Mouse (Mus musculus): ENCODE measurements at regions not wholly inside any gene's neighbourhood (a gene's known extent, or its start where the extent isn't known, plus 50 kb on each side); places are given as distances from the start of the nearest gene placed in this dataset.

- no peak for DNase-seq
These were observed 240.1 kb upstream of the Eif4g2 start for GRCm38 (mm10) chr7:111322901-111323300.

DNA sequence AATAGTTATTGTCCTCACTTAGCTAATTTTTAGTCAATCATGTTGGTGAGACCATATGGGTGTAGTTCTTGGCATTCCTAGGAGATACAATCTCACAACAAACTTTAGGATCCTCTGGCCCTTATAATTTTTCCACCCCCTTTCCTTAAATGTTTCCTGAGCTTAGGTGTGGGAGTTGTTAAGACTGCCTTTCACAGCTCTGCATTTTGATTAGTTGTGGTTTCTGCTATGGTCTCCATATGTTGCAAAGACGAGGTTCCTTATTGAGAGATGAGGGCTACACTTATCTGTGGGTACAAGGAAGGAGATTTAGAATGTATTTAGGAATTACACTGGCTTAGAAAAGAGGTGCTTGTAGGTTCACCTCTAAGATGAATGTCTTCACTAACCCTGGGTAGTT, 237.1 kb upstream of the Eif4g2 start:
- no peak for DNase-seq

DNA sequence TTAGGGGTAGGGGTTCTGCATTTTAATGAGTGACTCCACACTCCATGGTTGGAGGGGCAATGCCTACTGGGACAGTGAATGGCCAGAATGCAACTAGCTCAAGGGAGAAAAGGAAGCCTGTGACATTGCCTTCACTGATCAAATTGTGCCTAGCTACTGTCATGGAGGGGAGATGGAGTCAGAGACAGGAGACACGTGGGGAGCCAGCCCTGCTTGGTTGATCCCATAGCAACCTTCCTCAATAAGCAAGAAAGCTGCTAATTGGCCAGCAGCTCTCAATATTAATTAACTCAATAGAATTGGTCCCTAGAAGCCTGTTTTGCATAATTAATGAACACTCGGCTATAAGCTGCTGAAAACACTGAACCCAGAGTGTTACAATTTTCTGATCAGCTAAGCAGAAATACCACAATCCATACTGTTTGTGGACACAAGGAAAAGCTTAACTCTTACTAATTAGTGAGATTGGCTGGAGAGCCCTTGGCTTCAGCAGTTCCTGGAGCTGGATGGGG, 233.7 kb upstream of the Eif4g2 start:
- no peak for DNase-seq

DNA sequence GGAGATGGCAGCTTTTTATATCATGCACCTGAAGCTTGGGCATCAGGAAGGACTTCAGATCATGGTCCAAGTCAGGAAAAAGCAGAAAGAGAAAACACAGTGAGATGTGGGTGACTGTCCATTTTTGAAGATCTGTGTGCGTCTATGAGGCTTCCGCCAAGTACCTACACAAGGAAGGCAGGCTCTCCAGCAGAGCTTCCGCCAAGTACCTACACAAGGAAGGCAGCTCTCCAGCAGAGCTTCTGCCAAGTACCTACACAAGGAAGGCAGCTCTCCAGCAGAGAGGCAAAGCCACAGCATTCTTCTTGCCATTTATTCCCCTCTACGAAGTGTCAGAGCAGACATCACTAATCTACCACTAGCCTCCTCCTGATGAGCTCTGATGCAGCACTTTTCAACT, 231.1 kb upstream of the Eif4g2 start:
- DNase-seq: no peak

DNA sequence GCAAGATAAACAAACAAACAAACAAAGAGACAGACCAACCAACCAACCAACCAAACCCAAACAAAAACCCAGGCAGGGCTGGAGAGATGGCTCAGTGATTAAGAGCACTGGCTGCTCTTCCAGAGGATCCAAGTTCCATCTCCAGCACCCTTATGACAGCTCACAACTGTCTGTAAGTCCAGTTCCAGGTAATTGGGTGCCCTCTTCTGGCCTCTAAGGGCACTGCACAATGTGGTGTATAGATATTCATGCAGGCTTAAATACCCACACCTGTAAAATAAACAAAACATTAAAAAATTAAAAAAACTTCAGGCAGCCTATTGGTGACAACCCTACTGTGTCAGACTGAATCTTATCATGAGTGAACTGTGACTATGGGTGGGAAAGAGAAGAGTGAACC, 222.4 kb upstream of the Eif4g2 start:
- peak; percentile 19 to 30 for DNase-seq

DNA sequence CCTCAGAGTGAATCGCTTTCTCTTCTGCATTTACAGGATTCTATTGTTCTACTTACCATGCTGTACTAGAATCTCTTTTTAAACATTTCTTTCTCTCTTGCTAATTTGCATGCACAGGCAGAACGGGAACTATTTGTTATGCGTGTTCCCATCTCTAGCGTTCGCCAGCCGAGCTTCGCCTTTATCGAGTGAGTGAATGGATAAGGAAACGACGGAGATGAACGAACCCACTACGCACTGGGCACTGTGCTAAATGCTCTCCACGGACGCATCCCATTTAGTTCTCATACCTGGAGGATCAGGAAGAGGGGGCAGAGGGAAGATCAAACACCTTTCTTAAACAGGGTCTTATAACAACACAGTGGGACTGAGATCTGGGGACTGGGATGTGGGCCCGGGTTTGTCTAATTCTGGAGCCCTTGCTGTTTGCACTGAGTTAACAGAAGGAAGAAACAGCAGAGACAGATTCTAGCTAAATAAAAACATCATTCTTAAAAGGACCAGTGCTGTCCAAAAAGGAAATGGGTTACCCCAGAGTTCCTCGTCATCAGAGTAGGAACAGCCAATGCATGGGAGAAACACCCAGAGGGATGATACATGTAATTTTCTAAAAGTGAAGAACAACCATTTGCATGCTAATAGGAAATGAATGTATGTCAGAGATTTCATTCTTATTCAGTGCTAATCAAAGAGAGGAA, 219.1 kb upstream of the Eif4g2 start:
- DNase-seq: peak in 1 of 2 experiments; percentile 2

GRCm38 (mm10) chr7:111297174-111297902, 214.5 kb upstream of the Eif4g2 start:
- no peak for DNase-seq

- DNase-seq: no peak
These were observed 200.7 kb upstream of the Eif4g2 start for GRCm38 (mm10) chr7:111283411-111283955.

DNA sequence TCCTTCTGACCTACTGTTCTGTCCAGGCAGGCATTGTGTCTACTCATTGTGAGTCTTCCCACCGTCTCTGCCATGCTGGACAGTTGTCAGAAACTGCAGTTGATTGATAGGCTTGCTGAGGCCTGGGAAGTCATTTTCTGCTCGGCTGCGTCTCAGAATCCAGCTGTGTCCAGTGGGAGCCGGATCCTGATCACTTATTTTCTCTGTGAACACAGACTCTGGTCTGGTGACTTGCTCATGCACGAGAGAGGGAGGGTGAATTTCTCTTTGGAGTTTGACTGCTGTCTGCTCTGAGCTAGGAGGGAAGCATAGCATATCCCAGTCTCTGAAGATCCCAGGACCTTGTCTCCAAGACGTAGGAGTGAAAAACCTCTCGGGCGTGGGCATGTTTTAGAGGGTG, 199.5 kb upstream of the Eif4g2 start:
- no peak for DNase-seq

DNA sequence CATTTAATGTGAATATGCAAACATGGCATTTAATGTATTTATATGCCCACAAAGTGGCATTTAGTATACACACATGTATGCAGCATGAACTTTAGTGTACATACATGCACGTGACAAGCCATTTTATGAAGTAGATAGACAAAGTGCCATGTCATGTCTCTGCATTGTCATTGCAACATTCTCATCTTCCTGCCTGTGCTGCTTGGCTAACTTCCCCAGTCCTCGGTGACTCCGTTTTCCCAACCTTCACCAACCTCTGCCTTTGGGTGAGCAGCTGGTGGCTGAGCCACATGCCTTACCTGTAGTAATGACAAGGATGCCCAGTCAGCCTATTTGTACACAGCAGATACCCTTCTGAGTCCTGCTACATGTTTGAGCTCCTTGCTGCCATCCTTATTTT, 194.9 kb upstream of the Eif4g2 start:
- DNase-seq: no peak

- DNase-seq: no peak
These were observed 191.0 kb upstream of the Eif4g2 start for GRCm38 (mm10) chr7:111273839-111274238.

DNA sequence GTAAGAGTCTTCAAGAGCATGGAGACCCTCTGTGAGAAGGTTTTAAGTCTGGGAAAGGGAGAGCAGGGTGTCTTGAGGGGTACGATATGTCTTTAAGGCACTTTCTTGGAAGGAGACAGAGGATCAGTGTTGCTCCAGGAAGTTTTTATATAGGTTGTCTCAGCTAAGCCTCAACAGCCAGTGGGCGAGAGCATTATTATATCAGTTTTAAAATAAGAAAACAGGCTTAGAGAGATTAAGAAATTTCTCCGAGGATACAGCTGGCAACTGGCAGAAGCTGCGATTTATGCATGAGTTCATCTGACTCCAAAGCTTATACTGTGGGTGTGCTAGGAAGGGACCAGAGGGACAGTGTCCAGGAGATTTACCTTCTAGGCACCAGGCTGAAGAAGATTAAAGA, 188.0 kb upstream of the Eif4g2 start:
- no peak for DNase-seq

GRCm38 (mm10) chr7:111268197-111268596, 185.4 kb upstream of the Eif4g2 start:
- DNase-seq: no peak

DNA sequence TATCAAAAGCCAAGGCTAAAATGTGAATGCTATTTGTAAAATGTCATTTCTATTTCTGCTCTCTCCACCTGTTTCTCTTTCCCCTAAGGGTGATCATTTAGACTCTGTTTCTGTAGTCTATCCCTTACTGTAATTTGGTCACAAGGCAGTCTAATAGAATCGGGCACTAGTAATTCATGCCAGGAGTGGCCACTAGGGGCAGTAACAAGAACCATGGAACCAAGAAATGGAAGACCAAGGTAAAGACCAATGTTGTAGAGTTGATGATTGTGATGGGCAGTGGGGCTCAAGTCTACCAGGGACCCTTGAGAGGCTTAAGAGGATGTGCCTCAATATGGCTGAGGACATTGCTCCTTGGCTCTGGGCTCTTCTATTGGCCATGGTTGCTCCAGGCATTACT, 180.5 kb upstream of the Eif4g2 start:
- DNase-seq: peak; percentile 24 to 40

- DNase-seq: no peak
These were observed 177.1 kb upstream of the Eif4g2 start for GRCm38 (mm10) chr7:111259630-111260574.

DNA sequence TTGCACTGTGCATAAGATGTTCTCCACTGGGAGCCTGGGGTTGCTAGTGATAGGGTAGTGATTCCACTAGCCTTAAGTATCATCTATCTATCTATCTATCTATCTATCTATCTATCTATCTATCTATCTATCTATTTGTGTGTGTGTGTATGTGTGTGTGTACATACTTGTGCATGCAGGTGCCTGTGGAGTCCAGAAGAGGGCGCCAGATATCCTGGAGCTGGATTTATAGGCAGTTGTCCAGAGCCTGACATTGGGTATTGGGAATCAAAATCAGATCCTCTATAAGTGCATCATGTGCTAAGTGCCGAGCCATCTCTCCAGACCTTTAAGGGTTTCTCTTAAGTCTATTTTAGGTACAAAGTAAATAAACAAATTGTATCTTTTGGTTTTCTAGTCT, 175.0 kb upstream of the Eif4g2 start:
- DNase-seq: no peak

GRCm38 (mm10) chr7:111256199-111256598, 173.4 kb upstream of the Eif4g2 start:
- no peak for DNase-seq

- peak; percentile 73 for DNase-seq
These were observed 166.8 kb upstream of the Eif4g2 start for GRCm38 (mm10) chr7:111249606-111250005.

GRCm38 (mm10) chr7:111245488-111245887, 162.7 kb upstream of the Eif4g2 start:
- no peak for DNase-seq

- no peak for DNase-seq
These were observed 162.2 kb upstream of the Eif4g2 start for GRCm38 (mm10) chr7:111245067-111245466.

DNA sequence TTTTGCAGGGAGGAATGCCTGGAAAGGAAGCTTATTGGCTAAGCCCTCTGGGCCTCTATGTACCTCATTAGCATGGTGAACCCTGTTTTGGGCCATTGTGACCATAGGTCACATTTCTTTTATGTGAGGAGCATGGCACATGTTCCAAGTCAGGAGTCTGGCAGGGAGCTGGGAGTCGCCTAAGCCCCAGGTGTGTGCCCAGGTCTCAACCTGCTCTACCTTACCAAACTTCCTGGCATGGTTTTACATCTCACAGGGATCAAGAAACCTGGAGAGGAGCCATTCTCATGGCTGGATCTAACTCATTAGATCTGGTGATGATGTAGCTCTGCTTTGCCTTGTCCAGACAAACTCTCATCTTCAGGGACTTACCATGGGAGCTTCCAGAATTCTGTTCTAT, 161.0 kb upstream of the Eif4g2 start:
- no peak for DNase-seq

- DNase-seq: no peak
These were observed 159.8 kb upstream of the Eif4g2 start for GRCm38 (mm10) chr7:111242646-111243045.

- peak; percentile 12 to 14 for DNase-seq
These were observed 158.7 kb upstream of the Eif4g2 start for GRCm38 (mm10) chr7:111241538-111241937.

All from B cell, adult 2 months (primary cell).